Mouse (Mus musculus) forebrain, embryonic 12.5 days (tissue): ENCODE measurements at regions not wholly inside any gene's neighbourhood (a gene's known extent, or its start where the extent isn't known, plus 50 kb on each side); places are given as distances from the start of the nearest gene placed in this dataset.

Source experiments
- ATAC-seq: fragments of 200-750 bp; cut with Nextera tagmentation; 2 replicates; pipeline ENCODE4 v1.8.0; 2017; ENCODE audit warnings: moderate TSS enrichment; ENCODE audit not compliant: low FRiP score
- H3K27ac ChIP-seq: fragments of 300-500 bp; sonication (generic); 2 replicates; pipeline ENCODE4 v1.5.1; 2016; ENCODE audit warnings: mild to moderate bottlenecking
- H3K27me3 ChIP-seq: fragments of 300-500 bp; sonication (generic); 2 replicates; pipeline ENCODE4 v1.6.1; 2016; ENCODE audit warnings: mild to moderate bottlenecking
- H3K36me3 ChIP-seq: fragments of 300-500 bp; sonication (generic); replicated peaks from 2 replicates; pipeline ENCODE4 v1.6.1; 2016; ENCODE audit warnings: mild to moderate bottlenecking
- H3K4me1 ChIP-seq: fragments of 300-500 bp; sonication (generic); 2 replicates; pipeline ENCODE4 v1.6.1; 2016
- H3K4me2 ChIP-seq: fragments of 300-500 bp; sonication (generic); 2 replicates; pipeline ENCODE4 v1.6.1; 2016; ENCODE audit warnings: mild to moderate bottlenecking, moderate library complexity
- H3K4me3 ChIP-seq: fragments of 300-500 bp; sonication (generic); replicated peaks from 2 replicates; pipeline ENCODE4 v1.5.1; 2016; ENCODE audit warnings: mild to moderate bottlenecking
- H3K9ac ChIP-seq: fragments of 300-500 bp; sonication (generic); 2 replicates; pipeline ENCODE4 v1.6.1; 2016; ENCODE audit warnings: mild to moderate bottlenecking
- H3K9me3 ChIP-seq: fragments of 300-500 bp; sonication (generic); 2 replicates; pipeline ENCODE4 v1.6.1; 2016
- WGBS: fragments of 180-500 bp; shearing (Covaris S2); methylation state at CpG from one replicate; pipeline ENCODE4 v1.1.7; 2016; 5-methylcytosine and 5-hydroxymethylcytosine counted together

- Histone ChIP-seq H3K27me3 (no peaks in the 10 kb centered on the region), H3K9ac (no peak overlapping the region), H3K9me3 (no peaks in the 10 kb centered on the region), H3K4me1 (no peaks in the 10 kb centered on the region), H3K4me2 (no peak overlapping the region), H3K36me3 (no peaks in the 10 kb centered on the region), H3K27ac (no peak overlapping the region), H3K4me3 (no peak overlapping the region)
- no peak for ATAC-seq
- 89% methylated on average over 2 of the region's 2 CpGs for WGBS
Observed at GRCm38 (mm10) chr13:90476880-90477279, 387.5 kb upstream of the Xrcc4 start.

- H3K9me3 ChIP-seq, result no peaks in the 10 kb centered on the region
- no peaks in the 10 kb centered on the region for H3K4me1 ChIP-seq
- H3K4me2 ChIP-seq, result no peak overlapping the region
- WGBS, result 87% methylated on average over 6 of the region's 6 CpGs
- H3K27me3 ChIP-seq, result no peaks in the 10 kb centered on the region
- no peak overlapping the region for H3K27ac ChIP-seq
- H3K4me3 ChIP-seq, result no peak overlapping the region
- no peak for ATAC-seq
- H3K36me3 ChIP-seq, result no peaks in the 10 kb centered on the region
- no peak overlapping the region for H3K9ac ChIP-seq
Observed at GRCm38 (mm10) chr13:90474507-90474906, 385.1 kb upstream of the Xrcc4 start.

DNA sequence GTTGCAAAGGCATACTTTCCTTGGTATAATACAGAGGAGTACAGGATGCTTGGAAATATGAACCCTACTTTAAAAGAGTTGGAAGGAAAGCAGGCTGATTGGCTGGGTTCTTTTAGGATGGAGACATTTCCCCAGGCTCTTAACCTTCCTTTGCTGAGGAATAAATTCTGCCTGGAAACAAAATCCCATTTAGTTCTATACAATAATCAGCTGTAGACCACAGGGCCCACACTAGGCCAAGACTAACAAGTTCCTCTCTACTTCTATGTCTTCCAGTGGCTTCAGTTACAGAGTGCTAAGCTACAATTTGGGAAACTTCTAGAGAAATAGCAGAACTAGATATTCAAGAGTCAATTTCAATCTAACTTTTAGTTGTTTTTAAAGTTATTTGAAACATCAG lies 384.6 kb upstream of the Xrcc4 start:
- ATAC-seq, result no peak
- H3K4me1 ChIP-seq, result no peaks in the 10 kb centered on the region
- H3K4me3 ChIP-seq, result no peak overlapping the region
- H3K36me3 ChIP-seq, result no peaks in the 10 kb centered on the region
- H3K9me3 ChIP-seq, result no peaks in the 10 kb centered on the region
- no peaks in the 10 kb centered on the region for H3K27me3 ChIP-seq
- H3K27ac ChIP-seq, result no peak overlapping the region
- no peak overlapping the region for H3K4me2 ChIP-seq
- no peak overlapping the region for H3K9ac ChIP-seq

DNA sequence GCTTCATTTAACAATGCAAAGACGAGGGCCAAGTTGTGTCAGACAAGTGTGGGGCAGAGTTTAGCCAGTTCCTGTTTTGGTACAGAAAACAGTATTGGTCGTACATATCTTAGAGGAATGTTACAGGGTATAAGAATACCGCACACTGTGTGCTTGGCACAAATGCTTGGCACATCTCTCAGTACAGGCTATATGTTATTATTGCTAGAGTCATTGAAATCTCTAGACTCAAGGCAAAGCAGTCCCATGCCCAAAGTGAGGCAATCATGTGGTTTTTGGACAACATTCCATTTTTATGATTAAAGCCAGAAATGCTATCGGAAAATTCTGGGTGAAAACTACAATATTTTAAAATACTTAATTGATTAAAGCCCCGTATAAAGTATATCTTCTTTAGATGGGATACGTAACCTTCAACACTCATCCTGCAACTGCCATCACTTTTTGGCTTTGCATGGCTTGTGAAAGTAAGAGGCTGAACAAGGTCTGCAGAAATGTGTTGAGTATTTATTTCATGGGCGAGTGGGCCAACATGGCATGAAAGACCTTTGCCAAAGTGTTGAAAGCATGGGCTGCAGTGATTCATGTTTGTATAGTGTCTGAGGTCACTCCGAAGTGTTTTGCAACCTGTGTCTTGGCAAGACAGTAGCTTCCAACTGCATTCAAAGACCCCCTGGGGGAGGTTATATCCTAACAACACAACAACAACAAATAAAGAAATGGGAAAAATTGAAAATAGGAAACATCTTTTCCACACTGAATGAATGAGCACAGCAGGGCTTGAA lies 383.8 kb upstream of the Xrcc4 start:
- Histone ChIP-seq H3K27me3 (no peaks in the 10 kb centered on the region), H3K4me2 (no peak overlapping the region), H3K36me3 (no peaks in the 10 kb centered on the region), H3K9ac (no peak overlapping the region), H3K4me1 (no peaks in the 10 kb centered on the region), H3K9me3 (no peaks in the 10 kb centered on the region), H3K4me3 (no peak overlapping the region), H3K27ac (no peak overlapping the region)
- ATAC-seq, result no peak
- 81% methylated on average over 8 of the region's 8 CpGs for WGBS

DNA sequence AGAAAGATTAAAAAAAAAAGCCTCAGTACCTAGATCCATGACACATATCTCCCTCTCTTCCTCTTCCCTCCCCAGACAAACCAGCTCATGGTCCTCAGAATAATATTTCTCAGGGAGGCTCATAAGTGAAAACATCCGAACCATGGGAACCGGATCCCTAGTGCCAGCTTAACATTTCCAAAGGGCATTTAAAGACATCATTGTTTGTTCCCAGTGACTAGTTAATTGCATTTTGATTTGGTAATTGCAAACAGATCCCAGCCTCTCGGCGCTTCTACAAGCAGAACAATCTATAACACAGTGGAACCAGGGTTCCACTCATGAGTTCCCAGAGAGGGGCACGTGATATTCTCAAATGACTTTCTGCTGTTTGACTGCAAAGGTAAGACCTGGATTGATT lies 376.7 kb upstream of the Xrcc4 start:
- Histone ChIP-seq H3K27ac (no peak overlapping the region), H3K9ac (no peak overlapping the region), H3K4me1 (no peaks in the 10 kb centered on the region), H3K4me3 (no peak overlapping the region), H3K4me2 (no peak overlapping the region), H3K9me3 (no peaks in the 10 kb centered on the region), H3K36me3 (no peaks in the 10 kb centered on the region), H3K27me3 (no peaks in the 10 kb centered on the region)
- ATAC-seq, result no peak
- WGBS, result 68% methylated on average over 5 of the region's 5 CpGs

GRCm38 (mm10) chr13:90464051-90464450 lies 374.6 kb upstream of the Xrcc4 start:
- Histone ChIP-seq H3K4me1 (no peaks in the 10 kb centered on the region), H3K36me3 (no peaks in the 10 kb centered on the region), H3K27me3 (no peaks in the 10 kb centered on the region), H3K9ac (no peak overlapping the region), H3K4me3 (no peak overlapping the region), H3K9me3 (no peaks in the 10 kb centered on the region), H3K27ac (no peak overlapping the region), H3K4me2 (no peak overlapping the region)
- 83% methylated on average over 2 of the region's 2 CpGs for WGBS
- no peak for ATAC-seq

GRCm38 (mm10) chr13:90463381-90463780 lies 374.0 kb upstream of the Xrcc4 start:
- Histone ChIP-seq H3K4me1 (no peaks in the 10 kb centered on the region), H3K4me2 (no peak overlapping the region), H3K4me3 (no peak overlapping the region), H3K9ac (no peak overlapping the region), H3K36me3 (no peaks in the 10 kb centered on the region), H3K9me3 (no peaks in the 10 kb centered on the region), H3K27ac (no peak overlapping the region), H3K27me3 (no peaks in the 10 kb centered on the region)
- no peak for ATAC-seq
- WGBS, result 85% methylated on average over 2 of the region's 2 CpGs

GRCm38 (mm10) chr13:90454631-90455030 lies 365.2 kb upstream of the Xrcc4 start:
- Histone ChIP-seq H3K27ac (no peak overlapping the region), H3K36me3 (no peaks in the 10 kb centered on the region), H3K27me3 (no peaks in the 10 kb centered on the region), H3K4me2 (no peak overlapping the region), H3K9ac (no peak overlapping the region), H3K4me3 (no peak overlapping the region), H3K9me3 (0 out of 2 replicates have a peak, but pooled peaks cover 4% of the 10 kb centered on the region), H3K4me1 (no peaks in the 10 kb centered on the region)
- ATAC-seq, result no peak

DNA sequence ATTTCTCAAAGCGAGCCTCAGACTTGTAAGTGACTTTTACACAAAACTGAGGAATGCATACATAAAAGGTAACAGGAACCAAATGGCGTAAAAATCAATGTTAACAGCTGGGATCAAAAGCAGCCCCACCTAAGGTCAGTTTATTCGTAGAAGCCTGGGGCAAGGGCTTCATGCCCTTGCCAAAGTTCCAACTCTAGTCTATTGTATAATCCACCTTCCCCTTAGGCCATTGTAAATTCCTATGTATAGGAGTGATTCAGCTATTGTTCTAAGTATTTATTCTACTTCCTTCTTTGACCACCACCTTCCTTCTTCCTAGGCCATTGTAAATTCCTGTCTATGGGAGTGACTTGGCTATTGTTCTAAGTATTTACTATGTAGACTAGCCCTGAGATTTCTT lies 337.5 kb upstream of the Xrcc4 start:
- Histone ChIP-seq H3K27me3 (no peaks in the 10 kb centered on the region), H3K4me2 (no peak overlapping the region), H3K27ac (no peak overlapping the region), H3K4me1 (no peaks in the 10 kb centered on the region), H3K9ac (no peak overlapping the region), H3K4me3 (no peak overlapping the region), H3K9me3 (no peaks in the 10 kb centered on the region), H3K36me3 (no peaks in the 10 kb centered on the region)
- ATAC-seq, result no peak
- WGBS, result 90% methylated on average over 3 of the region's 3 CpGs

GRCm38 (mm10) chr13:90425379-90425778 lies 336.0 kb upstream of the Xrcc4 start:
- Histone ChIP-seq H3K4me3 (no peak overlapping the region), H3K9me3 (no peaks in the 10 kb centered on the region), H3K27me3 (no peaks in the 10 kb centered on the region), H3K36me3 (no peaks in the 10 kb centered on the region), H3K4me2 (no peak overlapping the region), H3K9ac (no peak overlapping the region), H3K27ac (no peak overlapping the region), H3K4me1 (no peaks in the 10 kb centered on the region)
- 88% methylated on average over 1 of the region's 1 CpGs for WGBS
- ATAC-seq, result no peak

- 91% methylated on average over 5 of the region's 5 CpGs for WGBS
- no peaks in the 10 kb centered on the region for H3K4me1 ChIP-seq
- no peak overlapping the region for H3K4me2 ChIP-seq
- H3K9ac ChIP-seq, result no peak overlapping the region
- H3K4me3 ChIP-seq, result no peak overlapping the region
- H3K36me3 ChIP-seq, result no peaks in the 10 kb centered on the region
- no peaks in the 10 kb centered on the region for H3K27me3 ChIP-seq
- no peaks in the 10 kb centered on the region for H3K9me3 ChIP-seq
- ATAC-seq, result no peak
- no peak overlapping the region for H3K27ac ChIP-seq
Observed at GRCm38 (mm10) chr13:90424541-90424940, 335.1 kb upstream of the Xrcc4 start.

DNA sequence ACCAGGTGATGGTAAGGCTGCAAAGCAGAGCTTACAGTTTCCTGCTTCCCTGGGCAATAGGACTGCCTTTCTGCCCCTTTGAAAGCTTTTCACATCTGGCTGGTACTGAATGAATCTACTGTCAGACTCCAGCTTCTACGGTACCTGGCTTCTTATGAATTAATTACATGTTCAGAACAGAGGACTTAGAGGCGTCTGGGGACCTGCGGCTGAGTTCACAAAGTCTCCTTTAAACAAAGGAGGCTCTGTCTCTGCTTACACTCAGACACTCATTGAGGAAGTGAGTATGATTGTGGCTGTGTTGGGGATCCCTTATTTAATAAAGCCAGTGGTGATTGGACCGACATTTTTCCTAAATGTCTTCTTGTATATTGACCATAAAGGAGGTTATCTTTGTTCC lies 331.6 kb upstream of the Xrcc4 start:
- H3K4me1 ChIP-seq, result no peaks in the 10 kb centered on the region
- H3K9me3 ChIP-seq, result no peaks in the 10 kb centered on the region
- no peak overlapping the region for H3K27ac ChIP-seq
- no peak for ATAC-seq
- H3K27me3 ChIP-seq, result no peaks in the 10 kb centered on the region
- no peak overlapping the region for H3K4me2 ChIP-seq
- no peak overlapping the region for H3K9ac ChIP-seq
- WGBS, result 46% methylated on average over 4 of the region's 4 CpGs
- H3K4me3 ChIP-seq, result no peak overlapping the region
- H3K36me3 ChIP-seq, result no peaks in the 10 kb centered on the region

DNA sequence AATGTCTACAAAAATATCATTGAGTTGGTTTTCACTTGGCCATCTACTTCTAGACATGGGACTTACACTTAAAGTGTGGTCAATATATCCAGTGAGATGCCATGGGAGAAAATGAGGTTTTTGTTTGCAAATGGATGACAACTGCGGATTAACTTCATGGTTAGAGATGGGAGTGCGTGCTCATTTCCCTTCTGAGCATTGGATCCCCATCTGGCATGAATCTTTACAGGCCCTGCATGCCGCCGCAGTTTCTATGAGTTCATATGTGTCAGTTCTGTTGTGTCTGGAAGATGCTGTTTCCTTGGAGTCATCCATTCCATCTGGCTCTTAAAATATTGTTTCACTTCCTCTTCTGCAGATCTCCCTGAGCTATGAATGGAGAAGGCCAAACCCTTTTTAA lies 315.0 kb upstream of the Xrcc4 start:
- H3K9me3 ChIP-seq, result no peaks in the 10 kb centered on the region
- H3K4me1 ChIP-seq, result no peaks in the 10 kb centered on the region
- no peak overlapping the region for H3K27ac ChIP-seq
- H3K4me3 ChIP-seq, result no peak overlapping the region
- WGBS, result 91% methylated on average over 4 of the region's 4 CpGs
- no peak for ATAC-seq
- no peaks in the 10 kb centered on the region for H3K27me3 ChIP-seq
- no peak overlapping the region for H3K9ac ChIP-seq
- H3K36me3 ChIP-seq, result no peaks in the 10 kb centered on the region
- H3K4me2 ChIP-seq, result no peak overlapping the region
